Comparison of ENCODE assay signal across 46 mouse cellular contexts in the genomic region with DNA sequence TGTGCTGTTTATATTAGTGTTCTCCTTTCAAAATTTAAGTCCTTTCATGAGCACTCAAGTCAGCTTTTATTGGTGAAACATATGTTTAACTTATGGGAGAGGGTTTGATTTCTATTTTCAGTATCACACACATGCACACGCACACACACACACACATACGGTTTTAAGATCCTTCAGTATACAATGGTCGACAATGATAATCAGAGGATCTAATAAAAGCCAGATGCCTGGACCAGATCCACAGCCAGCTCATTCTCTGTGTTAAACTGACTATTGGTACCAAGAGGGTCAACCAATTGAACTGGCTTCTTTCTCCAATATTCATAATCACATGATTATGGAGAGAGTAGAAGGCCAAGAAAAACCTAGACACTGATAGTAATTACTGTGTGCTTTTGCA. TPM values are rescaled to one million over a fixed set of nuclear protein-coding genes. Genes with fewer than 3 reads are reported as not detected.
"Had no signal": no experiment of that assay in that cellular context is flagged by ENCODE, and none has a peak within 500 bp of the region (broad histone marks: within the 10 kb centered on the region; RNA-seq: fewer than 3 reads in every experiment).

No protein-coding gene starts in this region.

- H3K4me3 ChIP-seq: limb, embryonic 12.5 days; limb, embryonic 13.5 days; limb, embryonic 15.5 days; liver, embryonic 12.5 days; liver, embryonic 13.5 days; liver, embryonic 15.5 days; lung, embryonic 15.5 days; megakaryocyte, embryonic 14.5 days; midbrain, embryonic 10.5 days; midbrain, embryonic 12.5 days; midbrain, embryonic 13.5 days; midbrain, embryonic 15.5 days; myocyte; neural tube, embryonic 12.5 days had no signal

- ATAC-seq: liver, embryonic 12.5 days; liver, postnatal 0 days; lung, postnatal 0 days; midbrain, embryonic 13.5 days; midbrain, embryonic 15.5 days; midbrain, embryonic 16.5 days had no signal

- H3K27ac ChIP-seq: limb, embryonic 12.5 days; limb, embryonic 13.5 days; limb, embryonic 15.5 days; liver, embryonic 12.5 days; liver, embryonic 13.5 days; liver, embryonic 14.5 days; liver, embryonic 15.5 days; lung, embryonic 15.5 days; macrophage; midbrain, embryonic 10.5 days; midbrain, embryonic 12.5 days; midbrain, embryonic 13.5 days; midbrain, embryonic 15.5 days; neural tube, embryonic 12.5 days had no signal

- H3K9me3 ChIP-seq: limb, embryonic 12.5 days; limb, embryonic 13.5 days; limb, embryonic 15.5 days; liver, embryonic 12.5 days; liver, embryonic 13.5 days; liver, embryonic 15.5 days; lung, embryonic 15.5 days; midbrain, embryonic 10.5 days; midbrain, embryonic 12.5 days; midbrain, embryonic 13.5 days; midbrain, embryonic 15.5 days; neural tube, embryonic 12.5 days had no signal

- H3K4me2 ChIP-seq: limb, embryonic 12.5 days; limb, embryonic 13.5 days; limb, embryonic 15.5 days; liver, embryonic 11.5 days; liver, embryonic 12.5 days; liver, embryonic 13.5 days; liver, embryonic 15.5 days; lung, embryonic 14.5 days; lung, embryonic 15.5 days; midbrain, embryonic 11.5 days; midbrain, embryonic 12.5 days; midbrain, embryonic 13.5 days; midbrain, embryonic 15.5 days; neural tube, embryonic 12.5 days had no signal

- H3K4me1 ChIP-seq: limb, embryonic 13.5 days; limb, embryonic 15.5 days; liver, embryonic 12.5 days; liver, embryonic 13.5 days; liver, embryonic 15.5 days; lung, embryonic 15.5 days; midbrain, embryonic 10.5 days; midbrain, embryonic 12.5 days; midbrain, embryonic 13.5 days; midbrain, embryonic 15.5 days; neural tube, embryonic 12.5 days had no signal

- H3K36me3 ChIP-seq: limb, embryonic 12.5 days; limb, embryonic 13.5 days; limb, embryonic 15.5 days; liver, embryonic 12.5 days; liver, embryonic 13.5 days; liver, embryonic 15.5 days; lung, embryonic 15.5 days; midbrain, embryonic 10.5 days; midbrain, embryonic 12.5 days; midbrain, embryonic 13.5 days; midbrain, embryonic 15.5 days; neural tube, embryonic 12.5 days had no signal

- H3K9ac ChIP-seq: limb, embryonic 12.5 days; limb, embryonic 13.5 days; limb, embryonic 15.5 days; liver, embryonic 12.5 days; liver, embryonic 13.5 days; liver, embryonic 14.5 days; liver, embryonic 15.5 days; liver, postnatal 0 days; lung, embryonic 14.5 days; lung, embryonic 15.5 days; midbrain, embryonic 12.5 days; midbrain, embryonic 13.5 days; midbrain, embryonic 15.5 days; neural tube, embryonic 12.5 days had no signal

- H3K27me3 ChIP-seq: limb, embryonic 12.5 days; limb, embryonic 13.5 days; limb, embryonic 15.5 days; liver, embryonic 13.5 days; liver, embryonic 15.5 days; lung, embryonic 15.5 days; midbrain, embryonic 12.5 days; midbrain, embryonic 13.5 days; midbrain, embryonic 15.5 days; neural tube, embryonic 12.5 days had no signal

- DNase-seq: left cerebral cortex, postnatal 4 days; liver; liver, embryonic 13.5 days; liver, postnatal 0 days; lung, adult 18-20 months; lung, adult 2 months; lung, embryonic 14.5 days; lung, postnatal 10 days; lung, postnatal 14 days; lung, postnatal 36 days; lung, postnatal 4 days; midbrain, embryonic 14.5 days had no signal

RNA-seq across cellular contexts. Expression of gene Mmp7, which starts 3.8 kb away (rescaled TPM):
- total RNA-seq: left cerebral cortex, adult 8-10 months; left cerebral cortex, postnatal 10 days; left cerebral cortex, postnatal 14 days; left cerebral cortex, postnatal 25 days; left cerebral cortex, postnatal 36 days; left cerebral cortex, postnatal 4 days; megakaryocyte progenitor cell, adult 5-6 weeks; megakaryocyte, adult 5-6 weeks; megakaryocyte-erythroid progenitor cell, adult 5-6 weeks; midbrain, postnatal 0 days; monocyte, adult 5-6 weeks had no signal
- polyA plus RNA-seq: limb, embryonic 11.5 days; limb, embryonic 12.5 days; limb, embryonic 13.5 days; liver, adult 2 months; liver, embryonic 11.5 days; liver, embryonic 12.5 days; liver, embryonic 13.5 days; liver, embryonic 14.5 days; liver, embryonic 15.5 days; liver, embryonic 16.5 days; liver, postnatal 0 days; lung, adult 2 months; lung, embryonic 15.5 days; lung, embryonic 16.5 days; lung, postnatal 0 days; macrophage; midbrain, embryonic 10.5 days; midbrain, embryonic 11.5 days; midbrain, embryonic 12.5 days; midbrain, embryonic 13.5 days; midbrain, embryonic 14.5 days; midbrain, embryonic 15.5 days; midbrain, embryonic 16.5 days; midbrain, postnatal 0 days; myocyte; neural tube, embryonic 11.5 days; neural tube, embryonic 12.5 days had no signal
